Comparison of ENCODE assay signal across 28 mouse cellular contexts in the genomic region with DNA sequence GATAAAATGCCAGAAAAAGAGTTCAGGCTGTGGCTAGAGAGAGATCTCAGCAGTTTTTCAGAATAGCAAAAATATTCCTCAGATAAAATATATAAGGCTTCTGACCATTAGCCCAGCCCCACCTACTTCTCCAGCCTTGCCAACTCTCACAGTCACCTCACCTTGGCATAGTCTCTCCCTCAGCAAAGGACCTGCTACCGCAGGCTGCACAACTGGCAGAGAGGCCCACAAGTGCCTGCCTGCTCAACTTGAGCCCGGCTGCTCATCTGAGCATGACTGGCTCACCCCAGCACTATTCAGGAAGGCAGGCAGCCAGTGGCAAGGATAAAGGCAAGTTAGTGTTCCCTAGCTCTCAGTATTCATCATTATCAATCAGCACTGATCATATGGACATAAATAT. TPM values are rescaled to one million over a fixed set of nuclear protein-coding genes. Genes with fewer than 3 reads are reported as not detected.
A peak's percentile ranks its signal among the peaks of the same experiment; 100 is the strongest.
DNase-seq lines count a peak whose midpoint lies in the region; ATAC-seq and TF ChIP-seq lines count a peak whose summit lies in the region.
"Had no signal": no experiment of that assay in that cellular context is flagged by ENCODE, and none has a peak within 500 bp of the region (broad histone marks: within the 10 kb centered on the region; RNA-seq: fewer than 3 reads in every experiment).

No protein-coding gene starts in this region.

- no peak overlapping the region for H3K4me2 ChIP-seq in heart, embryonic 11.5 days
- H3K4me2 ChIP-seq in forebrain, embryonic 15.5 days (replicated peaks), result no peak overlapping the region
- H3K4me2 ChIP-seq: embryonic facial prominence, embryonic 13.5 days; forebrain, embryonic 12.5 days; heart, embryonic 13.5 days; hindbrain, embryonic 15.5 days; liver, embryonic 11.5 days; midbrain, embryonic 15.5 days; neural tube, embryonic 12.5 days had no signal

- no peak overlapping the region for H3K27ac ChIP-seq in heart, embryonic 11.5 days (ENCODE audit: low read depth, low read length)
- H3K27ac ChIP-seq in kidney, adult 2 months (ENCODE audit: insufficient read depth, low read depth, low read length), result no peak overlapping the region
- no peak overlapping the region for H3K27ac ChIP-seq in forebrain, embryonic 15.5 days (replicated peaks)
- H3K27ac ChIP-seq: embryonic facial prominence, embryonic 13.5 days; forebrain, embryonic 12.5 days; heart, embryonic 13.5 days; hindbrain, embryonic 15.5 days; midbrain, embryonic 15.5 days; neural tube, embryonic 12.5 days had no signal

- no peak for TF ChIP-seq CTCF in kidney, adult 2 months (conservative IDR thresholded peaks at IDR 0.05; ENCODE audit: insufficient read depth, insufficient read length, low read depth, low read length)

- no peaks in the 10 kb centered on the region for H3K36me3 ChIP-seq in heart, embryonic 11.5 days (ENCODE audit: control insufficient read depth, insufficient read depth, low read length)
- no peaks in the 10 kb centered on the region for H3K36me3 ChIP-seq in kidney, adult 2 months (ENCODE audit: control insufficient read depth, insufficient read depth, low read length)
- no peaks in the 10 kb centered on the region for H3K36me3 ChIP-seq in forebrain, embryonic 15.5 days
- H3K36me3 ChIP-seq: forebrain, embryonic 12.5 days; hindbrain, embryonic 15.5 days; midbrain, embryonic 15.5 days; neural tube, embryonic 12.5 days had no signal

- H3K27me3 ChIP-seq in heart, embryonic 11.5 days (ENCODE audit: control insufficient read depth, insufficient read depth, low read length), result no peaks in the 10 kb centered on the region
- H3K27me3 ChIP-seq in kidney, adult 2 months (replicated peaks; ENCODE audit: control insufficient read depth, insufficient read depth, low read length), result no peaks in the 10 kb centered on the region
- H3K27me3 ChIP-seq in forebrain, embryonic 15.5 days, result no peaks in the 10 kb centered on the region
- H3K27me3 ChIP-seq: embryonic facial prominence, embryonic 13.5 days; forebrain, embryonic 12.5 days; heart, embryonic 13.5 days; hindbrain, embryonic 15.5 days; midbrain, embryonic 15.5 days; neural tube, embryonic 12.5 days had no signal

- H3K4me3 ChIP-seq in heart, embryonic 11.5 days (ENCODE audit: low read depth, low read length), result no peak overlapping the region
- H3K4me3 ChIP-seq in kidney, adult 2 months (ENCODE audit: insufficient read depth, low read depth, low read length), result no peak overlapping the region
- H3K4me3 ChIP-seq in forebrain, embryonic 15.5 days, result no peak overlapping the region
- H3K4me3 ChIP-seq: embryonic facial prominence, embryonic 13.5 days; erythroblast, embryonic 14.5 days; forebrain, embryonic 12.5 days; heart, embryonic 13.5 days; hindbrain, embryonic 15.5 days; midbrain, embryonic 15.5 days; neural tube, embryonic 12.5 days had no signal

- no peak overlapping the region for H3K9ac ChIP-seq in heart, embryonic 11.5 days (ENCODE audit: low read depth, low read length)
- no peak overlapping the region for H3K9ac ChIP-seq in forebrain, embryonic 15.5 days (replicated peaks)
- H3K9ac ChIP-seq: embryonic facial prominence, embryonic 13.5 days; forebrain, embryonic 12.5 days; heart, embryonic 13.5 days; hindbrain, embryonic 15.5 days; liver, postnatal 0 days; midbrain, embryonic 15.5 days; neural tube, embryonic 12.5 days had no signal

- TF ChIP-seq POLR2A in kidney, adult 2 months (IDR thresholded peaks at IDR 0.05; ENCODE audit: low read depth, low read length), result no peak

- ATAC-seq in heart, embryonic 11.5 days (replicated peaks; ENCODE audit: insufficient number of reproducible peaks, low FRiP score, low TSS enrichment), result no peak
- ATAC-seq in forebrain, embryonic 15.5 days (replicated peaks), result no peak
- ATAC-seq: CD4-positive, CD25-positive, alpha-beta regulatory T cell, adult 4 months; intestine, embryonic 16.5 days; liver, postnatal 0 days; midbrain, embryonic 15.5 days had no signal

- 88% methylated on average over 2 of the region's 2 CpGs for WGBS in heart, embryonic 11.5 days (ENCODE audit: insufficient replicate concordance)
- WGBS in kidney, adult 2 months, result 38% methylated on average over 2 of the region's 2 CpGs
- WGBS in forebrain, embryonic 15.5 days, result 96% methylated on average over 2 of the region's 2 CpGs

- peaks cover 5% of the 10 kb centered on the region; the same call in 1 of the 2 replicates for H3K4me1 ChIP-seq in heart, embryonic 11.5 days (ENCODE audit: control insufficient read depth, insufficient read depth, low read length)
- peaks cover 4% of the 10 kb centered on the region for H3K4me1 ChIP-seq in kidney, adult 2 months (ENCODE audit: control insufficient read depth, insufficient read depth, low read length)
- H3K4me1 ChIP-seq in forebrain, embryonic 15.5 days, result no peaks in the 10 kb centered on the region
- H3K4me1 ChIP-seq: hindbrain, embryonic 15.5 days; neural tube, embryonic 12.5 days had no signal

- peak; percentile 15 for DNase-seq in heart, adult 8-10 months (ENCODE audit: low spot score)
- DNase-seq in kidney, adult 2 months, result peak; percentile 75
- no peak for DNase-seq in kidney, postnatal 4 days
- peak; percentile 4 for DNase-seq in adipocyte (ENCODE audit: low spot score)
- DNase-seq in kidney, postnatal 25 days, result peak; percentile 53 to 79
- no peak for DNase-seq in layer of hippocampus, postnatal 14 days (ENCODE audit: low spot score in 2 of 2)
- DNase-seq: adrenal gland, postnatal 25 days; cerebellum, adult 8-10 months; cerebellum, postnatal 36 days; embryo, embryonic 11 days; gastrocnemius, postnatal 36 days; liver, postnatal 0 days; lung, postnatal 14 days; retina, postnatal 1 day; right cerebral cortex, postnatal 25 days; thymus, postnatal 25 days had no signal

- H3K9me3 ChIP-seq in heart, embryonic 11.5 days (replicated peaks; ENCODE audit: control insufficient read depth, low read length), result no peaks in the 10 kb centered on the region
- no peaks in the 10 kb centered on the region for H3K9me3 ChIP-seq in forebrain, embryonic 15.5 days
- H3K9me3 ChIP-seq: embryonic facial prominence, embryonic 13.5 days; forebrain, embryonic 12.5 days; heart, embryonic 13.5 days; hindbrain, embryonic 15.5 days; midbrain, embryonic 15.5 days; neural tube, embryonic 12.5 days had no signal

RNA-seq across cellular contexts. Expression of gene Scamp1, which starts 30.5 kb away (rescaled TPM):
- 10 to 100 TPM; 31.4 to 43.0 (median 34.5) TPM for total RNA-seq in heart, adult 8-10 months (2022)
- polyA plus RNA-seq in heart, embryonic 11.5 days (2014; fragmentation: Nextera tagmentation; extraction: Ambion mirVana), result 21.2 and 22.2 TPM in 2 replicates
- 21.3 and 22.3 TPM in 2 replicates for polyA plus RNA-seq in kidney, adult 2 months (2012; rRNA removed)
- polyA plus RNA-seq in forebrain, embryonic 15.5 days (2015; fragmentation: Nextera tagmentation; extraction: Ambion mirVana), result 103 and 111 TPM in 2 replicates
- total RNA-seq in layer of hippocampus, postnatal 14 days (2021), result 100 to 1,000 TPM; 180 to 182 TPM

Comparison
In these comparisons a context has a peak if more than half of its experiments do, and no peak if none do; other contexts are left out.
1. DNase-seq: peak in heart, adult 8-10 months (single experiment), kidney, adult 2 months (single experiment), adipocyte (single experiment) and kidney, postnatal 25 days (2 of 2); none in kidney, postnatal 4 days (0 of 2) and layer of hippocampus, postnatal 14 days (0 of 2).